Mouse (Mus musculus): ENCODE results near the gene Lrig1. TPM values are rescaled to one million over a fixed set of nuclear protein-coding genes. Genes with fewer than 3 reads are reported as not detected.

Gene Lrig1
- total RNA-seq, 2 experiments from 2014 or later, result 32.0 to 32.9 TPM

DNA sequence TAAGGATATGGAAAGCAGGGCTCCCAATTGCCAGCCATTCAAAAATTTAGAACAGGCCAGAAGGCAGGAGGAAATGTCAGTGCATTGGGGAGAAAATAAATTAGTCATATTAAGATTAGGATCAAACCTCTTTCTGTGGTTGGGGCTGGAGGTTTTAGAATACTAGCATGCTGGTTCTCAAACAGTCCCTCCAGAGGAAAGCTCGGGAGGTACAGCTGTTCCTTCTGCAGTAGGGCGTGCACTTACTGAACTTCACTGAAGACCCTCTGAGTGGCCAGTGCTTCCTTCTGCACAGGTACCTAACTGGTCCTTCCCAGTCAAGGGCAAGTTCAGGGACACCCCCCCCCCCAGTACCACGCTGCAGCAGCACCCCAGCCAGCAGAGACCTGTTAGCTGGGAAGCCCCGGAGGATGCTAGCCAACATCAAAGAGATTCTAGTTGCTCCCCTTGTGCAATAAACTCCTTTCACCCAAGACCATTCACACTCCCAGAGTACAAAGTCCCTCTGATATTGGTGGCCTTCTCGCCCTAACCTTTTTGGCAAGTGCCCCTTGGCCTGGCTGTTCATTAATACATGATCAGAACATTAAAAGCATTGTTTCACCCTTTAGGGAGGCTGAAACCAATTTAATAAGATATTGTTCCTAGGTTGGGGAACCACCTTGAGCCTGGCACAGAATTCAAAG lies 19.1 kb downstream of the Lrig1 start:
- DNase-seq (ENCODE audit: extremely low spot score in 1 of 2, low spot score in 2 of 2), result no peak
- intact Hi-C loops (cut with DNase I), result no loop called here

DNA sequence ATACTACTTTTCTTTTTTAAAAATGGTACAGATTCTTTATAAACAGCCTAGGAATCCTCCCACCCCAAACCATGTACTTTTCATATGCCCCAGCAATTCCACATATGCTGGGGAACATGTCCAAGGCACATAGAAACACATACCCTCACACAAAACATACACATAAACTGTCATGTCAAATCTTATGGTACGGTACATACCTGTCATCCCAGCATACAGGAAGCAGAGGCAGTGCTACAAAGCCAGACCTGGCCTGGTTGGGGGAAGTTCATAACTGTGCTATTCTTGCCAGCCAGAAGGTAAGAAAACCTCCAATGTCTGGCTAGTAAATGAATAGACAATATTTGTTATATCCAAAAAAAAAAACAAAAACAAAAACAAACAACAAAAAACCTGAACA lies 20.7 kb downstream of the Lrig1 start:
- DNase-seq (ENCODE audit: extremely low spot score in 1 of 2, low spot score in 2 of 2), result no peak
- intact Hi-C loops (cut with DNase I), result no loop called here

DNA sequence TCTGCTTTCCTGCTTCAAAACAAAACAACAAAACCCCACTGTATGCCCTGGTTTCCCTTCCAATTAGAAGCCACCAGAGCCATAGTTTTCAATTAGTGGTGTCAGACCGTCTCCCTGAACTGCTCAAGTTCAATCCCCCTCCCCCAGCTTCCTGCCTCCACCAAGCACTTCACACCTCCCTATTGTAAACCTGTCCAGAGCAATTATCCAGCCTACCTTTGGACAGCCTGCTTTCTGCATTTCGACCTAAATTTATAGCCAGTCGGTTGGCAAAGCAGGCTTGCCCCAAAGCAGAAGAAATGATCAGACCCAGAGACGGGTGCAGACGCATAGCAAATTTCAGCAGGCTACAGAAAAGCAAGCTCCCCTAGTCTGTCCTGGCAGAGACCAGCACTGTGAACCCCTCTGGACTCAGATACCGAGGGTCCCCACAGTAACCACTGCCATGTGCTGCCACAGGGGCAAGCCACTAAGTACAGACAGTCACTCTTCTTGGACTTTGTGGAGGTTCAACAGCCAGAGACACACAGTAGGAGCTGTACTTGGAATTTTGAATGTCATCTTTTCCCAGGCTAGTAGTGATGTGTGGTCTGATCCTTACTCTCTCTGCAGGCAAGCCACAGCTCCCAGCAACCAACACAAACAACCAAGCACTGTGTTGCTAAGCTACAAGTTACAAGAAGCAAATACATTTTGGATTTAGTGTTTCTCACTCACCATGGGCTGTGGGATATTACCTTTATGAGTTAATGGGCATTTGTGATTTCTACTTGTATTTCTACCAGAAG lies 21.4 kb downstream of the Lrig1 start:
- intact Hi-C loops (cut with DNase I), result no loop called here
- DNase-seq (ENCODE audit: extremely low spot score in 1 of 2, low spot score in 2 of 2), result no peak

DNA sequence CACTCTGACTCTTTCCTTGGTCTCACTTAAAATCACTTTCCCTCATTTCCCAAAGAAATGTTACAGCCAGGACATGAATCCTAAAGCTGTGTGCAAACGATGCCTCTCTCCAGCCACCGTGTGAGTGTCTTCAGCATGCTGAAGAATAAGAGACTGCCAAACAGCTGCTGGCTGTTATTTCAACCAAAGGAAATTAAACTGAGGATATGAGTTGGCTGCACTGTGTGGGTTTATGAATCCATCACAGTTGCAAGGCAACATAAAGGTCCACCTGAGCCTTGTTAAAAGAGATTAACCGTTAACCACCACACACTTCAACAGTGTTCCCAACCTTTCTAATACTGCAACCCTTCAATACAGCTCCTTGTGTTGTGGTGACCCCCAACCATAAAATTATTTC lies 22.5 kb downstream of the Lrig1 start:
- intact Hi-C loops (cut with DNase I), result no loop called here
- DNase-seq (ENCODE audit: extremely low spot score in 1 of 2, low spot score in 2 of 2), result no peak

DNA sequence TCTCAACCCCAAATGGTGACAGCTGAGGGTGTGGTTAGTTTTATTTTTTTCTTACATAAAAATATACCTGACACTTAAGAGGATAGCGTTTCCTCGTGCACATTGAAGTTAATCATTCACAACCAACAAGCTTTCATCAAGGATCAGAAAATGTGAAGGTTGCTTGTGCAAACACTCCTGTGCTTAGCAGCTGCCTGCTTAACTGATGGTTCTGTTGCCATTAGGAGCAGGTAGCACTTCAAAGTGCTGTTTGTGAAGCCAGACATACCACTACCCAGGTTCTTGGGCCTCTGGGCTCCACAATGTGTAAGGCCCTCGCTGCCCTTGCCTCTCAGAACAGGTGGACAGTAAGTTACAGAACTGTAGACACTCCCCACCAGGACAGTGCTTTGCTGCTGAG lies 23.1 kb downstream of the Lrig1 start:
- intact Hi-C loops (cut with DNase I), result no loop called here
- no peak for DNase-seq (ENCODE audit: extremely low spot score in 1 of 2, low spot score in 2 of 2)

DNA sequence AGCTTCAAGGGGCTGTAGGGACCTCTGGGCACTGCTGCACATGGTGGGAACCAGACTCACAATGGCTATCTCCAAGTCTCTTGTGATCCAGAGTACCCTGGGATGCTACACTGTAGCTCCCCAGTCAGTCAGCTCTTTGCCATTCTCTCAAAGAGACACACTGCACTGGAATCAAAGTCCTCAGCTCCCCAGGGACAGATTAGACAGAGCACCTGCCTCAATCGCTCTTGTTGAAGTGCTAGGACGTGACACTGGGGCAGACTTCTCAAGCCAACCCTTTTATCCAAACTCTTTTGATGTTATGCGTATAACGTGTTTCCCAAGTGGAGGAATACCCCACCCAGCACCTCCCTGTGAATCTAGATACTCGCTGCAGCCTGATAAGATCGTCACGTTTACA lies 23.7 kb downstream of the Lrig1 start:
- no peak for DNase-seq (ENCODE audit: extremely low spot score in 1 of 2, low spot score in 2 of 2)
- intact Hi-C loops (cut with DNase I), result no loop called here

DNA sequence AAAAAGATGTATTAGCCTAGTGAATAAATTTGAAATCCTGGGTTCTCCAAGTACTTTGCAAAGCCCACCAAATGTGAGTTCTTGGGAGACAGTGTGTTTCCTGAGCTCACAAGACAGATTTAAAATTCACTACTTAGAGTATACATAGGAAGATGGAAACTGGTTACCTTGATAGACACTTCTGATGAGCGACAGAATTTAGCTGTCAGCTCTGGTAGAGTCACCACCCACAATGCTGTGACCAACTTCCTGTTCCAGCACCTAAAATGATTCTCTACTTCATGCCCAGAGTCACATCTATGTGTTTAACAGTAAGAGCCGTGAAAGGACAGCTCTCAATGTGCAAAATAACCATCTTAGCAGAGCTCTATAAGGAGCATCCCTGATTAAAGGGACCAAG lies 27.5 kb downstream of the Lrig1 start:
- no peak for DNase-seq (ENCODE audit: extremely low spot score in 1 of 2, low spot score in 2 of 2)
- intact Hi-C loops (cut with DNase I), result no loop called here

DNA sequence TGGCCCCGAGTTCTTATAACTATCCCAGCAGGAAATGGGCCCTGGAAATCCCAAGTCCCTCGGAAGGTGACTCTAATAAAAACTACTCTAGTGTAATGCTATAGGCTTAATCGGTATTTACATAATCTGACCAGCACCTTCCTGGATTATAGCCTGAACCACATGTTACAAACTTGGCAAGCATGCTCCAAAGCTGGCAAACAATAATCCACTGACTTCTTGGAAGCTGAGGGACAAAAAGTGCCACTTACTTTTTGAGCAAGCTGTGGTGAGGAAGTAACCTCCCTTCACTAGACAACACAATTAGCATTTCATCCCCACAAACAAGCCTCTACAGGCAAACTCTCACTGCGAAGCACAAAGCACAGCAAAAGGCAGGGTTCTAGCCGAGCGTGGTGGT lies 30.6 kb downstream of the Lrig1 start:
- no peak for DNase-seq (ENCODE audit: extremely low spot score in 1 of 2, low spot score in 2 of 2)
- intact Hi-C loops (cut with DNase I), result no loop called here

DNA sequence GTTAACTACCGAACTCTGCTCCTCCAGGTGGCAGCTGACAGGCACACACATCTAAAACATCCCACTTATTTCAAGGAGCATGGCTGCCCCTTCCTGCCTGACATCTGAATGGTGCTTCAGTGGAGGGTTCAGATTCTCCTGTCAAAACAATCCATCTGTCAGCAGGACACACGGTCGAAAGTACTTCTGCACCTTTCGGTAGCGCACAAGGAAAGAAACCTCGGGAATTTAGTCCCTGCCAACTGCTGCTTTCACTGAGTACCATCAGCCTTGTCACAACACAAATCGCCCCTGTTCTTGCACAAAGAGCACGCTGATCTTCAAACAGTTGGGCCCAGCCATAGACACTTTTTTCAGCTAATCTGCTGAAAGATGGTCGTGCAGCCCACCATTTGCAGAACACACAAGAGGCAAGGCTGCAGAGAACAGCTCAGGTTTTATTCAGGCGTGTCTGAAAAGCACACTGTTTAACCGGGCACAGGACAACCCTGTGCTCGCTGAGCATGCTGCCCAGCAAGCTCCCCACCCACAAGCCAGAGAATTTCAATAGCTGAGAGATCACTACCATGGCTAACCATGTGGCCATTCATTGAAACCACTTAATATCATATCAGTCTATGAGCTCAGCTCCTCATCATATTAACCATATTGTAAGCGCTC lies 31.6 kb downstream of the Lrig1 start:
- DNase-seq (ENCODE audit: extremely low spot score in 1 of 2, low spot score in 2 of 2), result no peak
- intact Hi-C loops (cut with DNase I), result no loop called here

DNA sequence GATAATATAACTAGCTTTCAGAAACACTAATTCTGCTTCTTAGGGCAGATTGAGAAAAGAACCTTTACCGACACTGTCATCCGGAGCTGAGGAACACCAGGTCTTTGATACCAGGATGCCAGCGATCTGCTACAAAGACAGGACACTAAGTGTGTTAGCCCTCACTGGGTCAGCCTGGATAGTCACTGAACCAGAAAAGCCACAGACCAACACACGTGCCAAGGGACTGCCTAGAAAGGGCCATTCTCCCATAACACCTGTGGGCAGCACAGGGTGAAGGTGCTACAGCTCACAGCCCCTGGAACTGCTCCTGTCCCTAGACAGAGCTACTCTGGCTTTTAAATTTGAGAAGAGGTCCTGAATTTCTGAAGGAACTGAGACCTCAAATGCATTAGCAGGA lies 32.8 kb downstream of the Lrig1 start:
- intact Hi-C loops (cut with DNase I), result no loop called here
- DNase-seq (ENCODE audit: extremely low spot score in 1 of 2, low spot score in 2 of 2), result no peak

DNA sequence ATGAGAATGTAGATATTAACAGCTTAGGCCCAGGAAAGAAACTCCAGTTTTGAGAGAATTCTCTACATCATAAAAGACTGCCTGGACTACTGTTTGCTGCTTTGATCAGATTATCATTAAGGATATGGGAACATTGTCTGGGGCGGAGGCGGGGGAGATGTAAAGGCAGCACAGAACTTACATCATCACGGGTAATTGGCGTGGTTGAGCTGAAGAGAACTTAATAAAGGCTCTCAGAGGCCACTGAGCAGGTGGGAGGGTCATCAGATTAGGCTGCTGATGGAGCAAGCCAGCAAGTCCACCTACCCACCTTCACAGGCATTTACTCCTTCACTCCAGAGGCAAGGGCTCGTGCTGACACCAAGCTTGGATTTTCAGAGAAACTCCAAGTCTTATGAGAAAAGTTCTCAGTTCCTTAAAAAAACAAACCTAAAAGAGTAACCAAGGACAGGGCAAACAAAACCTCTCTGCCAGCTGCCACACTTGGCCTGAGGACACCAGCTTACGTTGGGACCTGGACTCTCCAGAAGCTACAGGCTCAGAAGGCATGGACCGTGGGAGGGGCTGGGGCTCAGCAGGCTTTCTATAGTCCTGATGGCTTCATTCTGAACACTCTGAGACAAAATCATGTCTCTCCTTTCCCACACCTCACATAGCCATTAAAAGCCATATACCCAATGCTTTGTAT lies 33.4 kb downstream of the Lrig1 start:
- no peak for DNase-seq (ENCODE audit: extremely low spot score in 1 of 2, low spot score in 2 of 2)
- intact Hi-C loops (cut with DNase I), result no loop called here

DNA sequence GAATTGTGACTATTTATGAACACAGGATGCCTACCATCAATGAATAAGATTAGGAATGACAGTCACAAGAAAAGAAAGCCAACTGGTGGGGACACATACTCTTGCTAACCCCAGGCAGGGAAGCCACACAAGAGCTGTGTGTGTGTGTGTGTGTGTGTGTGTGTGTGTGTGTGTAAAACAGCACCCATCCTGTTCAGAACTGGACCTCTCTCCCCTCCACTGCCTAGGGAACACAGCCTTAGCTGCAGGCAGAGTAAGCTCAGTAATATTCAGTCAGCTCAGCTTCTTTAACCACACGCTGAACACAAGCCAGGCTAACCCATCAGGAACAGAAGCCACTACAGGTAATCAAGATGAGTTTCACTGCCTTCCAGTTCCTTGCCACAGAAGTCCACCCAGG lies 34.3 kb downstream of the Lrig1 start:
- intact Hi-C loops (cut with DNase I), result no loop called here

DNA sequence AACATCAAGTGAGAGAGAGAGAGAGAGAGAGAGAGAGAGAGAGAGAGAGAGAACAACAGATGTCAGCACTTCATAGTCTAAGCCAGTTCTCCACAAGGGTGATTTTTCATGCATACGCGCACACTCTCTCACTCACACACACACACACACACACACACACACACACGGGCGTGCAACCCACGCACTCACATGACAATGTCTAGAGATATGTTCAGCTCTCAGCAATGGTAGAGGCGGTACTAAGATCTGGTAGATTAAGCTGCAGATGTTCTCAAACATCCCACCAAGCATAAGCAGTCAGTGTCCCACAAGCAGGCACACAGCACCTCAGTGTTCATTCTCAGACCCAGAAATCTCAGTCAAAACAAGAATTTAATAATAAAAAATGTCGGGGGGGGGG lies 34.7 kb downstream of the Lrig1 start:
- DNase-seq (ENCODE audit: extremely low spot score in 1 of 2, low spot score in 2 of 2), result no peak
- intact Hi-C loops (cut with DNase I), result no loop called here

More for the DNA sequence above, 34.3 kb downstream of the Lrig1 start:
- no peak for DNase-seq (ENCODE audit: extremely low spot score in 1 of 2, low spot score in 2 of 2)

DNA sequence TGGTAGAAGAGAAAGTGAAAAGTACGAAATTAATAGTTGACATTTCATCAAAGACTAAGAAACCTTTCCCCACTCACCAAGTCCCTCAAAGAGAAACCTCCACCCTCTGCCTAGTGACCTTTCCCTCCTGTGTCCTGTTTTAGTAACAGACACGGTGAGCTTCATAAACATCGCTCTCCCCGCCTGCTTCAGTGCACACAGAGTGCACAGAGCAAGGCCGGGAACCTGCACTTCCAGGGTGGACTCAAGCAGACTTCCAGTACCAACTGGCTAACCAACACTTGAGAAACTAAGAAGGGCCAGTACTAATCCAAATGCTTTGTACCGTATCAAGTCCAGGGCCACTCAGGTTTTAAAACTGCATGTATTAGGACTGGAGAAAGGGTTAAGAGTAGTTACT lies 36.0 kb downstream of the Lrig1 start:
- no peak for DNase-seq (ENCODE audit: extremely low spot score in 1 of 2, low spot score in 2 of 2)
- intact Hi-C loops (cut with DNase I), result no loop called here

DNA sequence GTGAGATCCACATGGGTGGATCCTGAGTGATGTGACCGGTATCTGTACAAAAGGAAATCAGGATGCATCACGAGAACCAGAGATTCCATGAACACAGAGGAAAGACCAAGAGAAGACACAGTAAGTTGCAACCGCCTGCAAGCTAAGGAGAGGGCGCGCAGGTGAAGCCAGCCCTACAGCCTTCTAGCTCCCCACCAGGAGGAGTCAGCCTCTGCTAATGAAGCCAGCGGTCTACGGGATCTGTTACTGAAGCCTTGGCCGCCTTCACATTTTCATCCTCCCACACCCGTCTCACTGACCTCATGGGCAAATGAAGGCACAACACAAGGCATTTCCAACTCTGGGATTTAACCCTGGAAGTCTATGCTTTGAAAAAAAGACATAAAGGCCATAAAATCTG lies 38.0 kb downstream of the Lrig1 start:
- intact Hi-C loops (cut with DNase I), result no loop called here
- DNase-seq (ENCODE audit: extremely low spot score in 1 of 2, low spot score in 2 of 2), result no peak

DNA sequence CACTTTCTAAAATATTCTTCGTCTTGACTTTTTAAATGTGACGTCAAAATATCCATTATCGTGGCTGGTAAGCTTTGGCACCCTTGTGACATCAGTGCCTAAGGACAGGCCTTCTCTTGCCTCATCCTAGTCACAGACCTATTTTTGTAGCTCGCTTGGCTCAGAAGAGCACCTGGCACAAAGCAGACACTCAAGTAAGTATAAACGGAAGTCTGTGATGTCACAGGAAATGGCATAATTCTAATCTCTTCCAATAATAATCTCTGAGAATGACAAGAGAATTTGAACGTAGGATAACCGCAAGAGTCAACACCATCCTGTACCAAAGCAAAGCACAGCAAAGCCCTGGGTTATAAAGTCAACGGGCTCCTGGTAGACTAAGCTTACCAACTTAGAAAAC lies 38.6 kb downstream of the Lrig1 start:
- DNase-seq (ENCODE audit: extremely low spot score in 1 of 2, low spot score in 2 of 2), result no peak
- intact Hi-C loops (cut with DNase I), result no loop called here

DNA sequence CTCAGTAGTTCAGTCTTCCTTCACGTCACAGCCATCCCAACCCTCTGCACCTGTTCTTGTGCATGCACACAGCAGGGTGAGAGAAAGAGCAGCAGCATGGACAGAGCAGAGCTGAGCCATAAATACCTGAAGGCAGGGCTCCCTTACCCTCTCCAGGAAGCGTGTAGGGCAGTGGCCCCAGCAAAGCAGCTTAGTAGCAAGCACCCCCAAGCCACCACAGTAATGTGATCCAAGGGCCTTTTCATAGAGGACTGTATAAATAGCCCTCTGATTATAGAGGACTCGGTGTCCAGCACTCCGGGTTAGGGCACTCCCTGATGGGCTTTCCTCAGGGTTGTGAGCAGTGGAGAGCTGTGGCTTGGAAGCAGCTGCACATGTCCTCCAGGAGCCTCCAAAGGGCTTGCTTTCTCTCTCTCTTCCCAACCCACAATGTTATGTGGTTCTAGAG lies 40.0 kb downstream of the Lrig1 start:
- intact Hi-C loops (cut with DNase I), result no loop called here
- no peak for DNase-seq (ENCODE audit: extremely low spot score in 1 of 2, low spot score in 2 of 2)

DNA sequence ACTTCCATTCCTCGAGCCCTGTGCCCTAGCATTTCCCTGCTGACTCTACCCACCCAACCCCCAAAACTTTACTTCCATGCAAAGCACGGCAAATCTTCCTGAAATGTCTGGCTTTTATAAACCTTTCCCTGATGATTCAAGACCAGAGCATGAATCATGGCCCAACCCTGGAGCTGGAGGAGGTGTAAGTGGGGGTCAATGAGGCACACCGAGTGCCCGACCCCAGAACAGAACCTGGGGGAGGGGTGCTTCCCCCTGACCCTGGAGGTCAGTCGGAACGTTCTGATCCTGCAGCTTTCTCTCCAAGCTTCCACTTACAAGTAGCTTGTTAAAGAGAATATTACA lies 41.9 kb downstream of the Lrig1 start:
- DNase-seq (ENCODE audit: extremely low spot score in 1 of 2, low spot score in 2 of 2), result no peak
- intact Hi-C loops (cut with DNase I), result no loop called here

DNA sequence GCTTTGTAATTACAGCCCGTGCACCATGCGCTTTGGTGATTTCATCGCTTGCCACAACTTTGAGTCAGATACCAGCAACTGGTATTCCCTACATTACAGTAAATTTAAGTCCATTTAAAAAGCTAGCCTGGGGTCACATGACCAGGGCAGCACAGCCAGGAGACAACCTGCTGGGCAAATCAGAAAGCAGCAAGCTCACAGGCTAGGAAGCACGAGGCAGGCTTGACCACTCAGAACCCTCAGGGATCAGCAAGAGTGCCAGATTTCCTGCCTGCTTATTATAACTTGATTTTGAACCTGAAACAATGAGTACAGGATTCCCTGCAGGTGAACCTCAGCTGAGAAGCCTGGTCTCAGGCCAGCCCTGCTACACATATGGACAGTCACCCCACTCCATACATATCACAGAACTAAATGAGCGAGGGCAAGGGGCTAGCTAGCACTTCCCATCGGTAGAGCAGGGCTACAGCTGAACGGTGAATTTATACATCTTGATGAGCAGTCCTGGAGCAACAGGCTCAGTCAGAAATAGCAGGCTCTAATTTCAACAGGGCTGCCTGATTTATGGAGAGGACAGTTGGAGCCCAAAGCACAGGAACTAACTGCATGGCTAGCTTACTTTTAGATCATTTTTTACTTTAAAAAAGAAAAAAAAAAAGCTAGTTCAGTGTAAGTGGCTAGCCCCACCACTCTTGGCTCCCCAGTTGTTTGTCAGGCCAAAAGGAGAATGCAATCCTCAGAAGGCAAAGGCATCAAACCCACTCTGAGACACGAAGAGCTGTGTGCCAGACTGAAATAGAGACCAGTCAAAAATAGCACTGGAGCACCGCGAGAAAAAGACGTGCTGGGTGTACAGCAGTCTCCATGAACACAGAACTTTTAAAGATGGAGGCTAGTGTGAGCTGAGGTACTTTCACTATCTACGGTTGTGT lies 42.5 kb downstream of the Lrig1 start:
- no peak for DNase-seq (ENCODE audit: extremely low spot score in 1 of 2, low spot score in 2 of 2)
- intact Hi-C loops (cut with DNase I), result no loop called here

Measured in left cerebral cortex, postnatal 10 days (tissue).